Mouse (Mus musculus) MEL (cell line): ENCODE results near the gene Bcl2l1. TPM values are rescaled to one million over a fixed set of nuclear protein-coding genes. Genes with fewer than 3 reads are reported as not detected.

Experiments
- DNase-seq: peaks from one replicate; pipeline ENCODE4 v3.0.0; 2011; ENCODE audit warnings: low read depth, low spot score
- H3K27ac ChIP-seq: 2 replicates; pipeline ENCODE4 v1.5.1; 2012; ENCODE audit warnings: low read depth, mild to moderate bottlenecking, control low read depth, low read length, moderate library complexity; ENCODE audit not compliant: control insufficient read depth
- H3K27me3 ChIP-seq, 2 experiments: fragments of 150-350 bp in 1 of 2; sonication (generic) in 1 of 2; 2 replicates each; pipeline ENCODE4 v1.6.1; 2012; ENCODE audit warnings: low read length in 2 of 2, mild to moderate bottlenecking in 2 of 2, improper control_type of control experiment in 1 of 2, moderate library complexity in 1 of 2; ENCODE audit not compliant: insufficient read depth in 2 of 2, control insufficient read depth in 1 of 2
- H3K36me3 ChIP-seq, 2 experiments: 2 replicates each; pipeline ENCODE4 v1.6.1; 2012 to 2014; ENCODE audit warnings: low read length in 2 of 2, improper control_type of control experiment in 1 of 2, inconsistent platforms in 1 of 2, mild to moderate bottlenecking in 1 of 2; ENCODE audit not compliant: insufficient read depth in 2 of 2, control insufficient read depth in 1 of 2
- H3K4me1 ChIP-seq, 2 experiments: fragments of 150-350 bp in 1 of 2; sonication (generic) in 1 of 2; 2 replicates each; pipeline ENCODE4 v1.6.1; 2012; ENCODE audit warnings: low read length in 2 of 2, improper control_type of control experiment in 1 of 2, mild to moderate bottlenecking in 1 of 2; ENCODE audit not compliant: insufficient read depth in 2 of 2, control insufficient read depth in 1 of 2
- H3K4me3 ChIP-seq, 2 experiments: fragments of 150-350 bp in 1 of 2; sonication (generic) in 1 of 2; 2 replicates each; pipeline ENCODE4 v1.5.1; 2012; ENCODE audit warnings: low read depth in 2 of 2, low read length in 2 of 2, mild to moderate bottlenecking in 2 of 2, moderate library complexity in 2 of 2, control low read depth in 1 of 2, improper control_type of control experiment in 1 of 2; ENCODE audit not compliant: control insufficient read depth in 1 of 2, insufficient read depth in 1 of 2
- H3K79me2 ChIP-seq: 2 replicates; pipeline ENCODE4 v1.6.1; 2012; ENCODE audit warnings: mild to moderate bottlenecking, low read length, moderate library complexity; ENCODE audit not compliant: control insufficient read depth, poor library complexity, insufficient read depth
- H3K9ac ChIP-seq: 2 replicates; pipeline ENCODE4 v1.6.1; 2012; ENCODE audit warnings: low read depth, mild to moderate bottlenecking, control low read depth, low read length, moderate library complexity; ENCODE audit not compliant: control insufficient read depth, poor library complexity, severe bottlenecking
- H3K9me3 ChIP-seq: fragments of 150-350 bp; sonication (generic); replicated peaks from 2 replicates; pipeline ENCODE4 v1.6.1; 2012; ENCODE audit warnings: mild to moderate bottlenecking, low read length, improper control_type of control experiment, moderate library complexity; ENCODE audit not compliant: insufficient read depth
- CHD1 ChIP-seq: IDR thresholded peaks from 2 replicates; pipeline ENCODE4 v1.6.1; 2012; ENCODE audit warnings: low read depth, mild to moderate bottlenecking, inconsistent platforms, low read length, improper control_type of control experiment
- CTCF ChIP-seq, 3 experiments: IDR thresholded peaks in 2 of 3; conservative IDR thresholded peaks in 1 of 3; 2 replicates each; pipeline ENCODE4 v1.5.1; 2011 to 2012; ENCODE audit warnings: low read length in 3 of 3, low read depth in 2 of 3, mild to moderate bottlenecking in 2 of 3, improper control_type of control experiment in 1 of 3, inconsistent platforms in 1 of 3, mixed read lengths in 1 of 3, moderate library complexity in 1 of 3; ENCODE audit not compliant: control insufficient read depth in 1 of 3, insufficient read depth in 1 of 3, poor library complexity in 1 of 3, severe bottlenecking in 1 of 3
- E2F4 ChIP-seq: IDR thresholded peaks from 2 replicates; pipeline ENCODE4 v1.6.1; 2011; ENCODE audit warnings: low read depth, low read length, improper control_type of control experiment, borderline replicate concordance
- EP300 ChIP-seq, 2 experiments: IDR thresholded peaks; 2 replicates each; pipeline ENCODE4 v1.6.1; 2011; ENCODE audit warnings: improper control_type of control experiment in 2 of 2, low read length in 2 of 2, low read depth in 1 of 2, mild to moderate bottlenecking in 1 of 2
- ETS1 ChIP-seq: IDR thresholded peaks from 2 replicates; pipeline ENCODE4 v1.6.1; 2012; ENCODE audit warnings: low read depth, mild to moderate bottlenecking, inconsistent platforms, low read length, improper control_type of control experiment, moderate library complexity
- GABPA ChIP-seq: IDR thresholded peaks from 2 replicates; pipeline ENCODE4 v1.6.1; 2012; ENCODE audit warnings: low read depth, mild to moderate bottlenecking, inconsistent platforms, low read length, improper control_type of control experiment, moderate library complexity
- GATA1 ChIP-seq: IDR thresholded peaks from 2 replicates; pipeline ENCODE4 v1.6.1; 2011; ENCODE audit warnings: low read depth, low read length, improper control_type of control experiment
- HCFC1 ChIP-seq: IDR thresholded peaks from 2 replicates; pipeline ENCODE4 v1.6.1; 2012; ENCODE audit warnings: low read depth, mild to moderate bottlenecking, inconsistent platforms, low read length, improper control_type of control experiment, moderate library complexity
- JUND ChIP-seq: IDR thresholded peaks from 2 replicates; pipeline ENCODE4 v1.6.1; 2011; ENCODE audit warnings: low read depth, mild to moderate bottlenecking, improper control_type of control experiment, low read length
- KAT2A ChIP-seq: conservative IDR thresholded peaks from 2 replicates; pipeline ENCODE4 v1.6.1; 2012; ENCODE audit warnings: low read depth, low read length, improper control_type of control experiment, inconsistent platforms
- MAFK ChIP-seq: IDR thresholded peaks from 2 replicates; pipeline ENCODE4 v1.6.1; 2011; ENCODE audit warnings: low read depth, mild to moderate bottlenecking, low read length, improper control_type of control experiment, borderline replicate concordance
- MAX ChIP-seq: IDR thresholded peaks from 2 replicates; pipeline ENCODE4 v1.6.1; 2011; ENCODE audit warnings: low read length, improper control_type of control experiment
- MAZ ChIP-seq: IDR thresholded peaks from 2 replicates; pipeline ENCODE4 v1.6.1; 2012; ENCODE audit warnings: low read depth, mild to moderate bottlenecking, inconsistent platforms, low read length, improper control_type of control experiment
- MEF2A ChIP-seq: IDR thresholded peaks from 2 replicates; pipeline ENCODE4 v1.6.1; 2014; ENCODE audit warnings: low read depth, mild to moderate bottlenecking, inconsistent platforms, low read length, improper control_type of control experiment; ENCODE audit not compliant: poor library complexity, insufficient replicate concordance, severe bottlenecking; ENCODE audit errors: extremely low read depth
- MYB ChIP-seq: IDR thresholded peaks from 2 replicates; pipeline ENCODE4 v1.6.1; 2011; ENCODE audit warnings: mild to moderate bottlenecking, low read depth, low read length, improper control_type of control experiment
- MYC ChIP-seq: IDR thresholded peaks from 2 replicates; pipeline ENCODE4 v1.6.1; 2011; ENCODE audit warnings: low read depth, mild to moderate bottlenecking, low read length, improper control_type of control experiment, moderate library complexity
- NELFE ChIP-seq: IDR thresholded peaks from 2 replicates; pipeline ENCODE4 v1.6.1; 2011; ENCODE audit warnings: low read depth, low read length, improper control_type of control experiment
- NRF1 ChIP-seq: IDR thresholded peaks from 2 replicates; pipeline ENCODE4 v1.6.1; 2014; ENCODE audit warnings: low read depth, mild to moderate bottlenecking, inconsistent platforms, low read length, improper control_type of control experiment, moderate library complexity; ENCODE audit not compliant: poor library complexity, insufficient read depth, severe bottlenecking
- POLR2A ChIP-seq, 2 experiments: IDR thresholded peaks; 2 replicates each; pipeline ENCODE4 v1.6.1; 2011 to 2012; ENCODE audit warnings: low read length in 2 of 2, mild to moderate bottlenecking in 2 of 2, control low read depth in 1 of 2, improper control_type of control experiment in 1 of 2, low read depth in 1 of 2, moderate library complexity in 1 of 2; ENCODE audit not compliant: control insufficient read depth in 1 of 2, insufficient read depth in 1 of 2, poor library complexity in 1 of 2
- POLR2AphosphoS2 ChIP-seq: IDR thresholded peaks from 2 replicates; pipeline ENCODE4 v1.6.1; 2011; ENCODE audit warnings: low read length, improper control_type of control experiment
- POLR2AphosphoS5 ChIP-seq: IDR thresholded peaks from 2 replicates; pipeline ENCODE4 v1.6.1; 2012; ENCODE audit warnings: low read depth, borderline replicate concordance, mild to moderate bottlenecking, inconsistent platforms, low read length, moderate library complexity, mixed read lengths
- RAD21 ChIP-seq: IDR thresholded peaks from 2 replicates; pipeline ENCODE4 v1.6.1; 2011; ENCODE audit warnings: mild to moderate bottlenecking, low read depth, low read length, improper control_type of control experiment
- RCOR1 ChIP-seq: IDR thresholded peaks from 2 replicates; pipeline ENCODE4 v1.6.1; 2012; ENCODE audit warnings: low read depth, mild to moderate bottlenecking, inconsistent platforms, low read length, improper control_type of control experiment
- SIN3A ChIP-seq: IDR thresholded peaks from 2 replicates; pipeline ENCODE4 v1.6.1; 2012; ENCODE audit warnings: low read length, improper control_type of control experiment, inconsistent platforms
- SMC3 ChIP-seq: IDR thresholded peaks from 2 replicates; pipeline ENCODE4 v1.6.1; 2011; ENCODE audit warnings: low read depth, low read length, improper control_type of control experiment
- TAL1 ChIP-seq: IDR thresholded peaks from 2 replicates; pipeline ENCODE4 v1.6.1; 2012; ENCODE audit warnings: mild to moderate bottlenecking, inconsistent platforms, low read length, moderate library complexity, mixed read lengths
- TBP ChIP-seq: IDR thresholded peaks from 2 replicates; pipeline ENCODE4 v1.8.0; 2011; ENCODE audit warnings: low read depth, low read length, improper control_type of control experiment
- TCF12 ChIP-seq: IDR thresholded peaks from 2 replicates; pipeline ENCODE4 v1.6.1; 2014; ENCODE audit warnings: low read depth, mild to moderate bottlenecking, inconsistent platforms, low read length, improper control_type of control experiment, moderate library complexity
- UBTF ChIP-seq: IDR thresholded peaks from 2 replicates; pipeline ENCODE4 v1.6.1; 2012; ENCODE audit warnings: low read depth, mild to moderate bottlenecking, inconsistent platforms, low read length, improper control_type of control experiment, moderate library complexity, borderline replicate concordance; ENCODE audit not compliant: insufficient read depth
- USF1 ChIP-seq: IDR thresholded peaks from 2 replicates; pipeline ENCODE4 v1.6.1; 2014; ENCODE audit warnings: low read depth, mild to moderate bottlenecking, inconsistent platforms, low read length, improper control_type of control experiment, moderate library complexity
- USF2 ChIP-seq, 2 experiments: IDR thresholded peaks; 2 replicates each; pipeline ENCODE4 v1.6.1; 2011 to 2012; ENCODE audit warnings: improper control_type of control experiment in 2 of 2, low read length in 2 of 2, borderline replicate concordance in 1 of 2, inconsistent platforms in 1 of 2, low read depth in 1 of 2, mild to moderate bottlenecking in 1 of 2; ENCODE audit not compliant: insufficient read depth in 1 of 2
- ZC3H11A ChIP-seq: IDR thresholded peaks from 2 replicates; pipeline ENCODE4 v1.6.1; 2012; ENCODE audit warnings: low read depth, mild to moderate bottlenecking, inconsistent platforms, low read length, improper control_type of control experiment
- ZKSCAN1 ChIP-seq: IDR thresholded peaks from 2 replicates; pipeline ENCODE4 v1.6.1; 2012; ENCODE audit warnings: low read depth, mild to moderate bottlenecking, inconsistent platforms, low read length, improper control_type of control experiment, moderate library complexity
- ZNF384 ChIP-seq: IDR thresholded peaks from 2 replicates; pipeline ENCODE4 v1.6.1; 2012; ENCODE audit warnings: low read depth, mild to moderate bottlenecking, inconsistent platforms, low read length, improper control_type of control experiment
- polyA plus RNA-seq, 2 experiments: library from polyadenylated mRNA; stranded (reverse) in 1 of 2; unstranded in 1 of 2; fragments of >175 nt in 1 of 2; fragments of >200 nt in 1 of 2; gene quantifications; 2 replicates each; pipeline versions ENCODE4 v1.2.1 to v1.2.4; 2012; ENCODE audit warnings: low replicate concordance in 2 of 2, low read depth in 1 of 2; ENCODE audit not compliant: insufficient read length in 2 of 2, insufficient read depth in 1 of 2, missing spikeins in 1 of 2
- total RNA-seq: library from RNA; depleted of rRNA; stranded (reverse); fragments of 300-350 nt; gene quantifications from 2 replicates; pipeline ENCODE4 v1.2.3, GENCODE M21; 2012; rRNA removed

Gene Bcl2l1
- 4.8 and 6.5 TPM in 2 replicates for total RNA-seq
- polyA plus RNA-seq = 10 to 100 TPM in 1 of 2 experiments, not detected in 1; 23.9 TPM

DNA sequence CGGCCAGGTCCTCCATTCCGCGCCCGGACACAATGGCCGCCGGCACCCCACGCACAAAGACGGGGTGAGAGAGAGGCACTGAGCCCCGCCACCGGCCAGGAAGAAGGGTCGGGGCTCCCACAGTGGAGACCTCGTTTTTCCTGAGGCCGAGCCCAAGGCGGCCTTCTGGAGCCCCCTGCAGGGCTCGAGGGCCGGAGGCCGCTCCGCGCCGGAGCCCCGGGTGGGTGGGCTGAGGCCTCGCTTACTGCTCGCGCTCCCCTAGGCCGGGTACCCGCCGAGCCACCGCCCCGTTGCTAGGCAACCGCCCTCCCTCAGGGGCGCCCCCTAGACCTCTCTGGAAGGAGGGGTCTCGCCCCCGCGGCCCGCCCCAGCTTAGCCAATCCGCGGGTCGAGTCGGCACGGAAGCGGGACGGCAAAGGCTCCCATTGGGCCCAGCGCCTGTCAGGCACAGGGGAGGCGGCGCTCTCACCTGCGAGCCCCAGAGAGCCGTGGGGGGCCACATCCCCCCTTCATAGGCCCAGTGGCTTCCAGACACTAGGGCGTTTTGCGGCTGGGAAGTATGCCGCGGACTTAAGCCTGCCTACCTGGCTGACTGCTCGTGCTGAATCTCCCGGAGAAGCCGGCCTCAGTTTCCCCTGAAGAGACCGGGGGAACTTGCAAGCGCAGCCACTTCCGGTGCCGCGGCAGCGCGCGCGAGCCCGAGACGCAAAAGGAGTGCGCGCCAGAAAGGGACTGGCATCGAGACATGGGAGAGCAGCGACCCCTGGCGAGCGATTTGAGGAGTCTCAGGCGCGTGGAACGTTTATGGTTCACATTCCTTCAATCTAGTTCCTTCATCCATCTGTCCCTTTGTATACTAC is at the start of gene Bcl2l1:
Gene Bcl2l1, minus strand, starts transcription at position 710 of the 860 bp plus-strand sequence.
- Histone ChIP-seq H3K79me2 (no peaks in the 10 kb centered on the region; the same call in 1 of the 2 replicates), H3K4me1 (0 out of 4 replicates have a peak, but pooled peaks cover 0 to 3% of the 10 kb centered on the region in 2 experiments), H3K9me3 (no peaks in the 10 kb centered on the region), H3K36me3 (peaks cover 0 to 6% of the 10 kb centered on the region in 2 experiments; a peak in 2 of 4 replicates), H3K9ac (peak within 1 kb of the TSS; percentile 85), H3K27ac (peak within 1 kb of the TSS; percentile 77), H3K27me3 (no peaks in the 10 kb centered on the region), H3K4me3 (peak within 1 kb of the TSS; percentile 83 to 91)
- DNase-seq = peak; percentile 99
- TF ChIP-seq SMC3 = peak; percentile 100
- no peak for TF ChIP-seq ZNF384
- TF ChIP-seq TAL1 = no peak
- TF ChIP-seq UBTF = no peak
- TF ChIP-seq GATA1 = no peak
- TF ChIP-seq RCOR1 = no peak; the same call in 1 of the 2 replicates
- TF ChIP-seq MAX = peak; percentile 82
- TF ChIP-seq CHD1 = no peak
- TF ChIP-seq USF2 (IDR thresholded peaks at IDR 0.05; ENCODE audit: borderline replicate concordance in 1 of 2, insufficient read depth in 1 of 2, low read depth in 1 of 2, low read length in 2 of 2) = no peak
- TF ChIP-seq JUND = no peak
- TF ChIP-seq KAT2A = no peak; the same call in 1 of the 2 replicates
- no peak for TF ChIP-seq MAFK
- no peak for TF ChIP-seq TCF12
- no peak for TF ChIP-seq MEF2A
- peak; percentile 75 for TF ChIP-seq HCFC1
- no peak for TF ChIP-seq POLR2AphosphoS5
- TF ChIP-seq NELFE = no peak; the same call in 1 of the 2 replicates
- no peak; the same call in 1 of the 2 replicates for TF ChIP-seq MYB
- TF ChIP-seq CTCF (IDR thresholded peaks at IDR 0.05 in 2 of 3, conservative IDR thresholded peaks at IDR 0.05 in 1 of 3; ENCODE audit: control insufficient read depth in 1 of 3, insufficient read depth in 1 of 3, low read depth in 2 of 3, low read length in 3 of 3, poor library complexity in 1 of 3, severe bottlenecking in 1 of 3) = peak; percentile 28 to 98 (median 79)
- peak; percentile 76 for TF ChIP-seq SIN3A
- TF ChIP-seq TBP = no peak
- TF ChIP-seq E2F4 = peak; percentile 83; the same call in 1 of the 2 replicates
- peak; percentile 83; the same call in 1 of the 2 replicates for TF ChIP-seq MAZ
- peak in 1 of 2 experiments; percentile 57; a peak in 1 of 4 replicates for TF ChIP-seq POLR2A (IDR thresholded peaks at IDR 0.05; ENCODE audit: control insufficient read depth in 1 of 2, insufficient read depth in 1 of 2, low read depth in 1 of 2, low read length in 2 of 2, poor library complexity in 1 of 2)
- TF ChIP-seq EP300 (IDR thresholded peaks at IDR 0.05; ENCODE audit: low read depth in 1 of 2, low read length in 2 of 2) = peak in 1 of 2 experiments; percentile 32; a peak in 1 of 4 replicates
- no peak for TF ChIP-seq GABPA
- peak; percentile 87 for TF ChIP-seq MYC
- TF ChIP-seq ETS1 = 0 out of 2 replicates have a peak, but pooled peaks have one; percentile 27
- TF ChIP-seq RAD21 = peak; percentile 18
- TF ChIP-seq USF1 = 0 out of 2 replicates have a peak, but pooled peaks have one; percentile 12
- peak; percentile 43; the same call in 1 of the 2 replicates for TF ChIP-seq NRF1
- TF ChIP-seq POLR2AphosphoS2 = no peak
- TF ChIP-seq ZC3H11A = peak; percentile 99
- no peak for TF ChIP-seq ZKSCAN1
